Mouse (Mus musculus) central nervous system, embryonic 11.5 days (tissue): Measurements from ENCODE around the gene Eif4g2. TPM values are rescaled to one million over a fixed set of nuclear protein-coding genes. Genes with fewer than 3 reads are reported as not detected.

Experiments used
- polyA plus RNA-seq: library from polyadenylated mRNA; depleted of rRNA; stranded (reverse); fragments of >200 nt; gene quantifications from 2 replicates; pipeline ENCODE4 v1.2.3, GENCODE M21; 2012; rRNA removed

The Eif4g2 gene
- polyA plus RNA-seq: 728 and 764 TPM in 2 replicates

DNA sequence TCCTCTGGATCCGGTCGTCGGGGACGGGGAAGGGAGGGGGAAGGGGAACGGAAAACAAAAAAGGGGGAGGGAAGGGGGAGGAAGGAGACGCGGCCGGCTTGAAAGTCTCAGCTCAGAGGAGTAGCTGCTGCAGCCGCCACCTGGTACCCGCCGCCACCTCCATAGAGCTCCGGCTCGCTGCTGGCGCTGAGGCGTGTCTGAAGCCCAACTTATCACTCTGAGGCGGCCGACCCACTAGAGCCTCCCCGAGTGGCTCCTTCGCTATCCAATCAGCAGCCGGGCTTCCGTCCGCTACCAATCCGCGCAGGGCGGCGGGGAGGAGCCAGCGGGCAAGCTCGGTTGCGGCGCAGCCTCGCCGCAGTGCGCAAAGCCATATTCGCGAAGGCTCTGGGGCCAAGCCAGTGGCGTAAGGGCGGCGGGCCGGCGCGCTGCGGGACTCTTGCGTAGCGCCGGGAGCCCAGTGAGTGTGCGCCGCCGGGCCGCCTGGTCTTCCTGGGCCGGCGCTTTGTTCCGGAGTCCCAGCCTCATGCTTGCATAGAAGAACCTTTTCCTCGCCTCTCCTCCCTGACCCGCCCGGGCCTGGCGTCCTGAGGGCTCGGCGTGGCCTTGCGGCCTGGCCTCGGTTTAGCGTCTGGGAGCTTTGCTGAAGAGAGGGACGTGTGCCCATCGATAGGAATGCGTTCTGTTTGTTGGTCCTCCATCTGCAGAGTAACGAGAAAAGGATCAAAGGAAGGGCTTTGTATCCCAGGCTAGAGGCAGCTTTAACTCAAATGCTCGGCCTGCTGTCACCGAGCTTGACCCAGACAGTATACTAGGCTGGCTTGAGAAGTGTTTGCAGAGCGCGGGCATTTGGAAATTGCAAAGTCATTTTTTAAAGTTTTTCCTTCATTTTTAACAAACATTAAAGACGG lies at the start of gene Eif4g2:
Gene Eif4g2 (minus strand): TSS at position 209 of the 911 bp plus-strand sequence.

DNA sequence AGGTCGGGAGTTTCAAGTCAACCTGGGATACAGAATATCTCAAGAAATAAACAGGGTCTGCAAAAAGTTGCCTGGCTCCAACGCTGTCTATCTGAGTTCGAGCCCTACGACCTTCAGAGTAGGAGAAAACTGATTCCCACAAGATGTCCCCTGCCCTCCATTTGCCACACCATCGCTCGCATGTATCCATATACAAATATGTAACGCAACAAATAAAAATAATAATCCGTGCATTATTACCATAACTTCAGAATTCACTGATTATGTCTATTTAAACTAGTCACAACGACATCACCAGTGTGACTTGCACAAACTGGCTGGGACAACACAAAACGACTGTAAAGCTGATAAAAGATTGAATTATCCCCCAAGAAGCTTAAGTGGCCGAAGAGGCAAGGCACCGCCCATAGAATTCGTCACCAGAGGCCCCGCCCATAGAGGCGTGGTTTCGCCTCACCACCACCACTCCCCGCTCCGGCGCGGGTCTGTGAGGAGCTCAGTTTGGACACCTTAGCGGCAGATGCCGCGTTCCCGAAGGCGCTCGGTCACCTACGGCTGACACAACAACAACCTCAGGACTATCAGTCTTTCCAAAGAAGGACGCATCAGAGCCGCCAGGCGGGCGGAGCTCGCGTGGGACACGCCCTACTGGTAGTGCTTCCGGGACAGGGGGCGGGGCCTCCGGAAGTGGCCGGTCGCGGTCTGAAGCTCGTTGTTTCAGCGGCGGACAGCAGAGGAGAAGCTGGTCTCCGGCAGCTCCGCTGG lies 54.4 kb downstream of the Eif4g2 start, which contains the start of gene Ctr9:
Gene Ctr9 (plus strand): TSS at position 671 of the 765 bp plus-strand sequence.

Other genes starting within 250 kb of the Eif4g2 start
- gene Rnf141, start 238.6 kb downstream of the Eif4g2 start, polyA plus RNA-seq: 20.1 and 29.5 TPM in 2 replicates
- gene Lyve1, start 219.8 kb downstream of the Eif4g2 start, polyA plus RNA-seq: 3.4 and 4.1 TPM in 2 replicates
- 2.5 and 2.8 TPM in 2 replicates for gene Mrvi1, start 100.6 kb downstream of the Eif4g2 start, polyA plus RNA-seq
- 48.0 and 64.5 TPM in 2 replicates for gene Ctr9, start 54.1 kb downstream of the Eif4g2 start, polyA plus RNA-seq